Mouse (Mus musculus) limb, embryonic 12.5 days (tissue): ENCODE measurements around the gene Foxj1. TPM values are rescaled to one million over a fixed set of nuclear protein-coding genes. Genes with fewer than 3 reads are reported as not detected.

ENCODE experiments used
- ATAC-seq: fragments of 200-750 bp; cut with Nextera tagmentation; 2 replicates; pipeline ENCODE4 v1.8.0; 2017; ENCODE audit warnings: low read depth, moderate TSS enrichment; ENCODE audit not compliant: insufficient number of reproducible peaks, insufficient read depth, low FRiP score, low TSS enrichment
- H3K27ac ChIP-seq: fragments of 300-500 bp; sonication (generic); 2 replicates; pipeline ENCODE4 v1.5.1; 2016; ENCODE audit warnings: mild to moderate bottlenecking, moderate library complexity
- H3K27me3 ChIP-seq: fragments of 300-500 bp; sonication (generic); 2 replicates; pipeline ENCODE4 v1.6.1; 2016; ENCODE audit warnings: mild to moderate bottlenecking, moderate library complexity
- H3K36me3 ChIP-seq: fragments of 300-500 bp; sonication (generic); 2 replicates; pipeline ENCODE4 v1.6.1; 2016; ENCODE audit warnings: mild to moderate bottlenecking, moderate library complexity
- H3K4me1 ChIP-seq: fragments of 300-500 bp; sonication (generic); replicated peaks from 2 replicates; pipeline ENCODE4 v1.6.1; 2016
- H3K4me2 ChIP-seq: fragments of 300-500 bp; sonication (generic); 2 replicates; pipeline ENCODE4 v1.6.1; 2016; ENCODE audit warnings: mild to moderate bottlenecking, moderate library complexity
- H3K4me3 ChIP-seq: fragments of 300-500 bp; sonication (generic); replicated peaks from 2 replicates; pipeline ENCODE4 v1.5.1; 2016; ENCODE audit warnings: mild to moderate bottlenecking
- H3K9ac ChIP-seq: fragments of 300-500 bp; sonication (generic); replicated peaks from 2 replicates; pipeline ENCODE4 v1.6.1; 2016; ENCODE audit warnings: mild to moderate bottlenecking, moderate library complexity
- H3K9me3 ChIP-seq: fragments of 300-500 bp; sonication (generic); 2 replicates; pipeline ENCODE4 v1.6.1; 2016; ENCODE audit warnings: mild to moderate bottlenecking, moderate library complexity
- WGBS: fragments of 180-500 bp; shearing (Covaris S2); methylation state at CpG from one replicate; pipeline ENCODE4 v1.1.7; 2016; 5-methylcytosine and 5-hydroxymethylcytosine counted together
- polyA plus RNA-seq: library from polyadenylated mRNA; unstranded; fragments of >200 nt; fragmentation: Nextera tagmentation; extraction: Ambion mirVana; gene quantifications from 2 replicates; pipeline ENCODE4 v1.2.1, GENCODE M21; 2016

Gene Foxj1
- polyA plus RNA-seq, 1 experiment from 2014 or later, result 0.18 TPM

DNA sequence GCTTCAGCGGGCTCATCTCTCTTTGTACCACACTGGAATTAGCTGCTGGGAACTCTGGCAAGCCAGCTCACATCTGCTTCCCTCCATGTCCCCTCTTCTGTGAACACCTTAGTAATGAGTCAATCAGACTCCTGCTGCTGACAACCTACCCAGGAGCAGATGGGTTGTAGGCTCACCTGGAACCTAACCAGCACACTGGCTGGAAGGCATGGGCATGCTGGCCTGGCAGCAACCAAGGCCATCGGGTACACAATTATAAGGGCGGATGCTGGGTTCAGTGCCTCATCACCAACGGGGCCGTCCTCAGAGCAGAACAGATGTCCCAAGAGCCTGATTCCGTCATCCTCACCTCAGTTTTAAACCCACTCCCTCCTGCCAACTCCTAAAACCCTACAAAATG is 36.6 kb downstream of the Foxj1 start:
- H3K27ac ChIP-seq, result no peak overlapping the region
- ATAC-seq, result no peak
- 96% methylated on average over 6 of the region's 6 CpGs for WGBS
- no peak overlapping the region for H3K4me3 ChIP-seq
- no peak overlapping the region for H3K9ac ChIP-seq
- no peak overlapping the region for H3K4me2 ChIP-seq
- H3K4me1 ChIP-seq, result no peaks in the 10 kb centered on the region
- H3K27me3 ChIP-seq, result no peaks in the 10 kb centered on the region
- no peaks in the 10 kb centered on the region for H3K9me3 ChIP-seq
- peaks cover 97% of the 10 kb centered on the region for H3K36me3 ChIP-seq

DNA sequence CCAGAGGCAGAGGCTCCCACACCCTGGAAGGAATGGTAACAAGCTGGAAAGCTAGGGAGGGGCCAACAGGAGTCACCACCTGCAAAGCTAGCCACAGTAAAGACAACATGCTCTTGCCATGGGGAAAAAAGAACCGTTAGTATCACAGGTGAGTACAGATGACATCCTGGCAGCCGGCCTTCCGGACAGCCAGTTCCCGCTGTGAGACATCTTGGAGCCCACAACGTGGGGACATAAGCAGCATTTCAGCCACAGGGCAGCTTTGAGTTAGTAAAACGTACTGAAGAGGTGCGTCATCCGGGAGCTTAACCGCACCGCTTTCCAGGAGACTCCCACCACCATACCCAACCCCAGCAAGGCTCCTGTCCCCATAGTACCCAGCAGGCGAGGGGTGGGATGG is 37.0 kb downstream of the Foxj1 start:
- Histone ChIP-seq H3K27me3 (no peaks in the 10 kb centered on the region), H3K27ac (no peak overlapping the region), H3K4me2 (no peak overlapping the region), H3K4me3 (no peak overlapping the region), H3K9ac (no peak overlapping the region), H3K36me3 (peaks cover 97% of the 10 kb centered on the region), H3K4me1 (no peaks in the 10 kb centered on the region), H3K9me3 (no peaks in the 10 kb centered on the region)
- 92% methylated on average over 11 of the region's 11 CpGs for WGBS
- no peak for ATAC-seq

DNA sequence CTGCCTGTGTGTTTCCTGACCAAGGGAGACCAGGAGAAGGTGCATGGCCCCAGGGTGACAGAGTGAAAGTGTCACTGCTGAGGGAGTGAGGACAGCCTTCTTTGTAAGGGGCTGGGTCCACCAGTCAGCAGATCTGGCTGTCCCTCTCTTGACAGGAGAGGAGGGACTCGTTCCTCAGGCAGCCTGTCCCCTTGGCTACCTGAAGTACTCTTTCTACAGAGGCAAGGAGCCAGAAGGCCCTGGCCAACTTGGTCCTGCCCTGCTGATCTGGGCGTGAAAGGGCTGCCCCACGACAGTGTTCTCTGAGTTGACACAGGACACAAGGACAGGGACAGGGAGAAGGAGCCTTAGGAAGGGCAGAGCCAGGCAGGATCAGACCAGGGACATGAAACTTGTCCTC is 38.2 kb downstream of the Foxj1 start:
- WGBS, result 81% methylated on average over 3 of the region's 3 CpGs
- Histone ChIP-seq H3K27ac (no peak overlapping the region), H3K4me1 (no peaks in the 10 kb centered on the region), H3K36me3 (peaks cover 98% of the 10 kb centered on the region), H3K27me3 (no peaks in the 10 kb centered on the region), H3K4me2 (no peak overlapping the region), H3K9ac (no peak overlapping the region), H3K9me3 (no peaks in the 10 kb centered on the region), H3K4me3 (no peak overlapping the region)
- no peak for ATAC-seq

DNA sequence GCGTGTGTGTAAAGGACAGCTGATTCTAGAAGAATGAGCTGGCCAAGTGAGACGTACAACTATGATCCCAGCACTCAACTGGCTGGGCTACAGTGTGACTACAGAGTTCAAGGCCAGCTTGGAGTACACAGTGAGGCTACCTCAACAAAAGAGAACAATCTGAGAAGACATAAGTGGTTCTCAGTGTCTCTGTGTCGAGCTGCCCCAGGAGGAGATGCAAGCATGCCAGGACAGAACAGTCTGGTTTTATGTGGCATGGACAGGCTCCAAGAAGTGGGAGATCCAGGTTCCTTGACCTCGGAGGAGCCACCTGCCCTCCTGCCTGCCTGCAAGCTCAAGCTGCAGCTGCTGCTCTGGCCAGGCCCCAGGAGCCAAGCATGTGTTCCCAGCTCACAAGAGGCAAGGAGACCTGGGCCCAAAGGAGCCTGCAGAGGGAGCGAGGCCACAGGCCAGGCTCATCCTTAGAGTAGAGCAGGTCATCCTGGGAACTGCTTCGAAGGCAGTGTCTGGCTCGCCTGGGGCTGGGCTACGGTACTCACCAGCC is 38.9 kb downstream of the Foxj1 start:
- no peaks in the 10 kb centered on the region for H3K27me3 ChIP-seq
- H3K4me1 ChIP-seq, result no peaks in the 10 kb centered on the region
- no peak overlapping the region for H3K4me2 ChIP-seq
- WGBS, result 88% methylated on average over 8 of the region's 8 CpGs
- no peaks in the 10 kb centered on the region for H3K9me3 ChIP-seq
- H3K9ac ChIP-seq, result no peak overlapping the region
- no peak for ATAC-seq
- no peak overlapping the region for H3K27ac ChIP-seq
- peaks cover 98% of the 10 kb centered on the region for H3K36me3 ChIP-seq
- no peak overlapping the region for H3K4me3 ChIP-seq

DNA sequence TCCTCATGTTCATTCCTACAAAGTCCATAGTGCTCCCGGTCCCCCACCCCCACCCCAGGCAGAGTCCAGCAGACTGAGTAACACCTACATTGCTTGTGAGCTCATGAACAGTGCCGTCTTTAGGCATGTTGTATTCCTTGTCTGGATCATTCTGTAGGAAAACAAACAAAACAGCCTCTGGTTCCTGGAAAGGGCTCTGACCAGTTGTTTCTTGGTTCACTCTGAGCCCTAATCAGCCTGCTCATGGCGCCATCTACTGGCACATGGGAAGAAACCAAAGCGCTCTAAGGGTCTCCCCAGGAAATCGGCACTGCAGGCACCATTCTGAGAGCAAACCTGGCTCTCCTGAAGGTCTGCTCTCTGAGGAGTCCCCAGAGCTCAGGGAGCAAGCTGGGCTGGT is 40.9 kb downstream of the Foxj1 start:
- Histone ChIP-seq H3K36me3 (peaks cover 98% of the 10 kb centered on the region), H3K4me3 (no peak overlapping the region), H3K9me3 (no peaks in the 10 kb centered on the region), H3K27ac (no peak overlapping the region), H3K9ac (no peak overlapping the region), H3K4me2 (no peak overlapping the region), H3K4me1 (no peaks in the 10 kb centered on the region), H3K27me3 (no peaks in the 10 kb centered on the region)
- peak; percentile 36; the same call in 1 of the 2 replicates for ATAC-seq
- 30% methylated on average over 5 of the region's 5 CpGs for WGBS

DNA sequence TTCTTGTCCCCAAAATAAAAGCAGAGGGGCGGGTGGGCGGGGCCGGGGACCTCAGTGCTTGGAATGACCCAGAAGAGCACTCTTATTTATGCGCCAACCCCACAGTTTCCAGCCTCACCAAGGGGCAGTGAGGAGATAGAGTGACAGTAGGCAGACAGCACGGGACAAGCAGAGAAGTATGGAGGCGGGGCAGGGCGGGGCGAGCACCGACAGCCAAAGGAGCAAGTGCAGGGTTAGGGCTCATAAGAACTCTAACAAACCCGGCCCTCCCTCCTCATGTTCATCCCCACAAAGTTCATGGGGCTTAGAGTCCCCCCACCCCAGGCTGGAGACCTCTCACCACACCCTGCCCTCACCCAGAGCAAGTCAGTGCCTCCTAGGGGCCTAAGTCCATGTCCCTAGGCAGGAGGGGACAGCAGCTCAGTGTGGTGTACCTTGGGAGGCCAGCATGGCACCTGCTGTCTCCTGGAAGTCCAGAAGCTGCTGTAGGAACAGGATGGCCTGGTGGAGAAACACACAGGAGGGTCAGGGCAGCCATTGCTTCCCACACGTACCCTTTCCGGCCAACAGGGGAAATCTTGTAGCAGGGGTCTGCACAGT is 41.6 kb downstream of the Foxj1 start:
- ATAC-seq, result 0 out of 2 replicates have a peak, but pooled peaks have one; percentile 14
- H3K27me3 ChIP-seq, result no peaks in the 10 kb centered on the region
- no peak overlapping the region for H3K4me3 ChIP-seq
- H3K27ac ChIP-seq, result 0 out of 2 replicates have a peak overlapping the region, but pooled peaks have one; percentile 17
- no peaks in the 10 kb centered on the region for H3K4me1 ChIP-seq
- 81% methylated on average over 12 of the region's 12 CpGs for WGBS
- peaks cover 98% of the 10 kb centered on the region for H3K36me3 ChIP-seq
- no peaks in the 10 kb centered on the region for H3K9me3 ChIP-seq
- H3K4me2 ChIP-seq, result no peak overlapping the region
- no peak overlapping the region for H3K9ac ChIP-seq

DNA sequence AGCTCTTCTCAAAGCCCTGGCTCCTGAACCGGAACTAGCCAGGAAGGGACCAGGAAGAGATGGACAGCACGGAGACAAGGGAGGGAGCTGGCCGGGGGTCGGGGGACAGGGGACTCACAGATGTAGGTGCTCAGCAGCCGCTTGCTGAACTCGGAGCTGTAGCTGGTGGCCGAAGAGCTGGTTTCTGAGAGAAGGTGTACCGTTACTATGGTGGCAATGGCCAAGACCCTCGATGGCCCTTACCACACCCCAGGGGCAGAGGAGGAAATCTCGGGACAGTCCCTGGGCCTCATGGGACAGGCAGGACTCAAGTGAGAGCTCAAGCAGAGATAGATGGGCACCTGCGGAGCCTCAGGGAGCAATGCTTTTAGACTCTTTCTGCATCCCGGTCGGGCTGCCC is 42.8 kb downstream of the Foxj1 start:
- H3K9ac ChIP-seq, result no peak overlapping the region
- no peaks in the 10 kb centered on the region for H3K27me3 ChIP-seq
- ATAC-seq, result no peak
- no peaks in the 10 kb centered on the region for H3K9me3 ChIP-seq
- H3K27ac ChIP-seq, result no peak overlapping the region
- no peaks in the 10 kb centered on the region for H3K4me1 ChIP-seq
- WGBS, result 92% methylated on average over 13 of the region's 13 CpGs
- H3K36me3 ChIP-seq, result peaks cover 98% of the 10 kb centered on the region
- H3K4me3 ChIP-seq, result no peak overlapping the region
- H3K4me2 ChIP-seq, result no peak overlapping the region

DNA sequence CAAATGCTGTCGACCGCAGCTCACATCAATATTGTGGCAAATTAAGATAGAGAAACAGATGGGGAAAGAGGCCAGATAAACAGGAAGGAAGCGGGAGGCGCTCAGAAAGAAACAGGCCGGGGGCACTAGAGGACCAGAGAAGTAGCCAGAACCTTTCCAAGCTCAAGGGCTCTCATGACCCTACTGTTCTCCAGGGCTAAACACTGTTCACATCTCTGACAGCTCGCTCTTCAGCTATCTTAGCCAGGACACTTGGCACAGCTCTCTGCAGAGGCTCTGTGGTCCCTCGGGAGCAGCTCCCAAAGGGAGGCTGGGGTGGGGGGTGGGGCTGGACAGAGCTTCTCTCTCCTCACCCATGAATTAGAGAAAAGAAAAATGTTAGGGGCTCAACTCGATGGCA is 44.6 kb downstream of the Foxj1 start:
- no peaks in the 10 kb centered on the region for H3K4me1 ChIP-seq
- peaks cover 82% of the 10 kb centered on the region for H3K36me3 ChIP-seq
- 71% methylated on average over 8 of the region's 8 CpGs for WGBS
- no peak overlapping the region for H3K4me2 ChIP-seq
- H3K27ac ChIP-seq, result no peak overlapping the region
- peaks cover 5% of the 10 kb centered on the region for H3K27me3 ChIP-seq
- no peak for ATAC-seq
- H3K9ac ChIP-seq, result no peak overlapping the region
- H3K9me3 ChIP-seq, result no peaks in the 10 kb centered on the region
- no peak overlapping the region for H3K4me3 ChIP-seq

DNA sequence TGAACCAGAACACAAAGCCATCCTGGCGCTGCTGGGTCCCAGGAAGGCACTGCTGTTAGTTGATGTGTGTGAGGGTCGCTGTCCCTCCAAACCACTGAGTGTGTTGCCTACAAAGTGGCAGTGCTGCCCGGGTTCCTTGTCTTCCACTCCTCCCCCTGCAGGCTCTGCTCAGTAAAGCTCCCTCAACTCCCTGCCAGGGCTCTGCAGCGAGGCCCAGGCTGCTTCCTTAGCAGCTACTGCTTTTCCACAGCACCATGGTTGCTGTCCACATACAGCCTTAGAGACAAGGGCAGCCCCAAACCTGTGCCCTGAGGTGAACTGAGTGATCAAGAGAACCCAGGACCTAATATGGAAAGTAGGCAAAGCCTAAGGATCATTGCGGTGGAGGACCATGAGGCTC is 47.8 kb downstream of the Foxj1 start:
- 0 out of 2 replicates have a peak, but pooled peaks cover 5% of the 10 kb centered on the region for H3K9me3 ChIP-seq
- no peak for ATAC-seq
- WGBS, result 77% methylated on average over 5 of the region's 5 CpGs
- H3K9ac ChIP-seq, result no peak overlapping the region
- peaks cover 9% of the 10 kb centered on the region for H3K4me1 ChIP-seq
- peaks cover 51% of the 10 kb centered on the region for H3K36me3 ChIP-seq
- no peak overlapping the region for H3K27ac ChIP-seq
- peaks cover 37% of the 10 kb centered on the region for H3K27me3 ChIP-seq
- no peak overlapping the region for H3K4me2 ChIP-seq
- H3K4me3 ChIP-seq, result no peak overlapping the region

DNA sequence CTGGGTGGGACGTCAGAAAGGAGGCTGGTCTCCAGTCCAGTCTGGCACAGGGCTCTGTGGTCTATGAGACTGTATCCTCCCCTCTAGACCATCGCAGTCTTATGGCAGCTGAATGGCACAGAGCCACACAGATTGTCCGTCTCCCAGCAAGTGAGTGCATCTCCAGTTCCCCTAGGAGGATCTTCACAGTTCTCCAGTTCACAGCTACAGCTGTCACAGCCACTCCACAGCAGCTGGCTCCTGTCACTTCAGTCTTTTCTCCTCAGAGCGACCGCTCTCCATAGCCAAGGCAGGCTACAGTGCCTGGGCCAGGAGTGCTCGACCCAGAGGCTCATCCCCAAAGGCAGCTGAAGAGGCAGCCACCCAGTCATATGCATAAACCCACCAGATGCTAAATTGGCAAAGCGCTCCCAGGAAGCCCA is 49.4 kb downstream of the Foxj1 start:
- WGBS, result 73% methylated on average over 7 of the region's 7 CpGs
- H3K27me3 ChIP-seq, result peaks cover 52% of the 10 kb centered on the region
- no peak overlapping the region for H3K27ac ChIP-seq
- H3K4me3 ChIP-seq, result no peak overlapping the region
- H3K4me2 ChIP-seq, result no peak overlapping the region
- peaks cover 36% of the 10 kb centered on the region for H3K36me3 ChIP-seq
- H3K4me1 ChIP-seq, result peaks cover 21% of the 10 kb centered on the region
- ATAC-seq, result no peak
- no peak overlapping the region for H3K9ac ChIP-seq
- 0 out of 2 replicates have a peak, but pooled peaks cover 5% of the 10 kb centered on the region for H3K9me3 ChIP-seq

DNA sequence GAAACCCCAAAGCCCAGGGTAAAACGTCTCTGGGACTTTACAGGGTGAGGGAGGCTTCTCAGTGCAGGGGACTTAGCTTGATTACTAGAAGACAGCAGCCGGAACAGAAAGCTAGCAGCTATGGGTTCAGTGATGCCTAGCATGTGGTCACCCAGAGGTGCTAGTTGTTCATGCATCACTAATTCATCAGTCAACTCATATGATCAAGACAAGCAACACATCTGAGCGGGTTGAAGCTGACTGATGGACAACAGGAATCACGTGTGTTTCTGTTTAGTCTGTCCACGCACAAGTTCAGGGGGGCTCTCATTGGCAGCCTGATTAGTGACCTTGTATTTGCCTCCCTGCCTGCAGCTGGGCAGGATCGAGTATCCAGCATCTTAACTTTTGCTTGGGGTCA is 51.2 kb downstream of the Foxj1 start:
- H3K9ac ChIP-seq, result no peak overlapping the region
- no peak for ATAC-seq
- H3K9me3 ChIP-seq, result peaks cover 9% of the 10 kb centered on the region; the same call in 1 of the 2 replicates
- WGBS, result 40% methylated on average over 6 of the region's 6 CpGs
- H3K36me3 ChIP-seq, result peaks cover 18% of the 10 kb centered on the region
- peaks cover 21% of the 10 kb centered on the region for H3K4me1 ChIP-seq
- H3K4me3 ChIP-seq, result no peak overlapping the region
- peaks cover 66% of the 10 kb centered on the region for H3K27me3 ChIP-seq
- H3K4me2 ChIP-seq, result no peak overlapping the region
- no peak overlapping the region for H3K27ac ChIP-seq
